Mouse (Mus musculus) midbrain, embryonic 13.5 days (tissue): Measurements from ENCODE around the gene Cd3eap. TPM values are rescaled to one million over a fixed set of nuclear protein-coding genes. Genes with fewer than 3 reads are reported as not detected.
A peak's percentile ranks its signal among the peaks of the same experiment; 100 is the strongest.

ENCODE experiments used
- ATAC-seq: fragments of 200-750 bp; cut with Nextera tagmentation; 2 replicates; pipeline ENCODE4 v1.8.0; 2017; ENCODE audit warnings: mild to moderate bottlenecking, moderate TSS enrichment, moderate library complexity
- H3K27ac ChIP-seq: fragments of 300-500 bp; sonication (generic); 2 replicates; pipeline ENCODE4 v1.5.1; 2015; ENCODE audit warnings: inconsistent platforms, mild to moderate bottlenecking, moderate library complexity
- H3K27me3 ChIP-seq: fragments of 300-500 bp; sonication (generic); 2 replicates; pipeline ENCODE4 v1.6.1; 2015; ENCODE audit warnings: mild to moderate bottlenecking, inconsistent platforms
- H3K36me3 ChIP-seq: fragments of 300-500 bp; sonication (generic); 2 replicates; pipeline ENCODE4 v1.6.1; 2015; ENCODE audit warnings: mild to moderate bottlenecking, inconsistent platforms
- H3K4me1 ChIP-seq: fragments of 300-500 bp; sonication (generic); replicated peaks from 2 replicates; pipeline ENCODE4 v1.6.1; 2015; ENCODE audit warnings: inconsistent platforms
- H3K4me2 ChIP-seq: fragments of 300-500 bp; sonication (generic); replicated peaks from 2 replicates; pipeline ENCODE4 v1.6.1; 2015; ENCODE audit warnings: moderate library complexity, mild to moderate bottlenecking, inconsistent platforms
- H3K4me3 ChIP-seq: fragments of 300-500 bp; sonication (generic); replicated peaks from 2 replicates; pipeline ENCODE4 v1.5.1; 2015; ENCODE audit warnings: mild to moderate bottlenecking, inconsistent platforms
- H3K9ac ChIP-seq: fragments of 300-500 bp; sonication (generic); replicated peaks from 2 replicates; pipeline ENCODE4 v1.6.1; 2015; ENCODE audit warnings: mild to moderate bottlenecking, inconsistent platforms
- H3K9me3 ChIP-seq: fragments of 300-500 bp; sonication (generic); 2 replicates; pipeline ENCODE4 v1.6.1; 2016; ENCODE audit warnings: mild to moderate bottlenecking, inconsistent platforms
- WGBS: fragments of 180-500 bp; shearing (Covaris S2); methylation state at CpG from one replicate; pipeline ENCODE4 v1.1.7; 2015; 5-methylcytosine and 5-hydroxymethylcytosine counted together
- polyA plus RNA-seq: library from polyadenylated mRNA; unstranded; fragments of >200 nt; fragmentation: Nextera tagmentation; extraction: Ambion mirVana; gene quantifications from 2 replicates; pipeline ENCODE4 v1.2.1, GENCODE M21; 2015

Cd3eap gene
- polyA plus RNA-seq, 1 experiment from 2014 or later = 20.4 TPM

DNA sequence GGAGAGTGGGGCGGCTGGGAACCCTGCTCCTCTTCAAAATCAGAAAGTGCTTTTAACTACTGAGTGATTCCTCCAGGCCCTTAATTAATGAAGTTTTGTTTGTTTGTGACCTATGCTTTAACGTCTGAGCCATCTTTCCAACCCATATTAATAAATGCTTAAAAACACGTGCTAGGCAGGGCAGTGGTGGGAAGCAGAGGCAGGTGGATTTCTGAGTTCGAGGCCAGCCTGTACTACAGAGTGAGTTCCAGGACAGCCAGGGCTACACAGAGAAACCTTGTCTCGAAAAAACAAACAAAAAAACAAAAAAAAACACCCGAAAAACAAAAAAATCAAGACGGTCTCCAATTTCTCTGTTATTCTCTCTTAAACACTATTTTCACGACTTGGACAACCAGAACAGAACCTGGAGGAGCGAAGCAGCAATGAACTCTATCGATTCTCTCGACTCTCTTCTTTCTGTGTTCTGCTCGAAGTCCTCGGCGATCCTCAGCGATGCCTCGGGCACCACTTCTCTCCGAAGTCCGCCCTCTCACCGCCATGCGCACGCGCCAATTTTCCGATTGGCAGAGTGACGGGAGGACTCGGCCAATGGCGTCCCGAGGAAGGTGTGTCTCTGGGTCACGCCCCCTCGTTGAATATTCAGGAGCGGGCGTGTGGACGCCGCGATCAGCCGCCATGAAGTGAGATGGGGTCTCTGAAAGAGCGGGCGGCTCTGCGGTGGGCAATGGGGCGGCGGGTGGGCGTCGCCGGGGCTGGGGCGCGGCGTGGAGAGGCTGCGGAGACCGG is 22.3 kb upstream of the Cd3eap start, which contains the start of gene Ercc2:
TSS of gene Ercc2 (plus strand) at position 634 of the 789 bp plus-strand sequence.
- WGBS = 7% methylated on average over 39 of the region's 48 CpGs
- ATAC-seq = peak; percentile 94
- peak within 1 kb of the TSS; percentile 92 for H3K4me2 ChIP-seq
- peaks cover 20% of the 10 kb centered on the region for H3K4me1 ChIP-seq
- H3K27ac ChIP-seq = peak within 1 kb of the TSS; percentile 69
- peak within 1 kb of the TSS; percentile 76 for H3K4me3 ChIP-seq
- peaks cover 28% of the 10 kb centered on the region for H3K36me3 ChIP-seq
- no peaks in the 10 kb centered on the region for H3K27me3 ChIP-seq
- no peaks in the 10 kb centered on the region for H3K9me3 ChIP-seq
- peak within 1 kb of the TSS; percentile 83 for H3K9ac ChIP-seq

DNA sequence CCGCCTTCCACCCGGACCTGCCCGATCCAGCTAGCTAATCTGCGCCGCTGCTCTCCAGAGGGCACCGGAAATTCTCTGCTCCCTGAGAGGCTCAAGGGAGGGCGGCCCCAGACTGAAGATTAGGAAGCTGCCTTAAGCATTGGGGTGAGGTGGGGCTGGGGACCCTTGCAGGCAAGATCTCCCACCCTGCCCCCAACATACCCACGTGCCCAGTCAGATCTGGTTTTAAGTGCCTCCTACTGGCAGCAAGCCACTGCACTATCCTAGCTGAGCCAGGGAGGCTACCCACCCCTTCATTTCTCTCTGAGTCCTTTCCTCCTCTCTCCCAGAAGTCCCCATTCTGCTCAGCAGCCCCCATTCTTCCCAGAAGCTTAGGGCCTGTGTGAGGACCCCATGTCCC is 18.8 kb upstream of the Cd3eap start:
- Histone ChIP-seq H3K9ac (no peak overlapping the region), H3K9me3 (no peaks in the 10 kb centered on the region), H3K4me3 (no peak overlapping the region), H3K27me3 (no peaks in the 10 kb centered on the region), H3K4me1 (peaks cover 8% of the 10 kb centered on the region), H3K4me2 (no peak overlapping the region), H3K36me3 (no peaks in the 10 kb centered on the region), H3K27ac (no peak overlapping the region)
- 79% methylated on average over 7 of the region's 8 CpGs for WGBS
- ATAC-seq = no peak

DNA sequence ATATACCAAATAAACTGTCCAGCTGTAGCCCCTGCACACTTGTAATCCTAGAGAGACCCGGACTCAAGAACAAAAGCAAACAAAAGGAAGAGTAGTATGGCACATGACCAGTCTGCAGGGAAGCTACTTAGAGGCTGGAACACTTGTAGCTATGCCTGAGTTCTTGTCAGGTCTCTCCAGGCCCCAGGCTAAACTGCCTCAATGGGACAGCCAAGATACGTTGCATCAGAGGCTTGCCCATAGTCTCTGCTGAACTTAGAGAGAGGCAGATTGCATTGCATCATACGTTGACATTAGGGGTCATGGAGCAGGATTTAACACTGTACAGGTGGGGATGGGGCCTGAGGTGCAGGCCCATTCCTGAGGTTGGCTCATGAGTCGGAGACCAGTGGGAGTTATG is 16.7 kb upstream of the Cd3eap start:
- no peak overlapping the region for H3K9ac ChIP-seq
- H3K4me2 ChIP-seq = no peak overlapping the region
- 79% methylated on average over 4 of the region's 4 CpGs for WGBS
- no peak for ATAC-seq
- no peaks in the 10 kb centered on the region for H3K36me3 ChIP-seq
- no peak overlapping the region for H3K4me3 ChIP-seq
- no peaks in the 10 kb centered on the region for H3K4me1 ChIP-seq
- H3K27me3 ChIP-seq = no peaks in the 10 kb centered on the region
- no peak overlapping the region for H3K27ac ChIP-seq
- H3K9me3 ChIP-seq = no peaks in the 10 kb centered on the region

GRCm38 (mm10) chr7:19375368-19375767 is 16.1 kb upstream of the Cd3eap start:
- Histone ChIP-seq H3K4me3 (no peak overlapping the region), H3K27me3 (no peaks in the 10 kb centered on the region), H3K27ac (no peak overlapping the region), H3K9ac (no peak overlapping the region), H3K4me2 (no peak overlapping the region), H3K36me3 (no peaks in the 10 kb centered on the region), H3K9me3 (no peaks in the 10 kb centered on the region), H3K4me1 (no peaks in the 10 kb centered on the region)
- ATAC-seq = no peak
- 81% methylated on average over 18 of the region's 18 CpGs for WGBS

GRCm38 (mm10) chr7:19373367-19373766 is 14.1 kb upstream of the Cd3eap start:
- no peak overlapping the region for H3K27ac ChIP-seq
- 86% methylated on average over 2 of the region's 2 CpGs for WGBS
- no peak overlapping the region for H3K4me2 ChIP-seq
- H3K27me3 ChIP-seq = peaks cover 12% of the 10 kb centered on the region
- no peak for ATAC-seq
- H3K9me3 ChIP-seq = no peaks in the 10 kb centered on the region
- no peak overlapping the region for H3K9ac ChIP-seq
- no peaks in the 10 kb centered on the region for H3K4me1 ChIP-seq
- H3K4me3 ChIP-seq = no peak overlapping the region
- H3K36me3 ChIP-seq = no peaks in the 10 kb centered on the region

DNA sequence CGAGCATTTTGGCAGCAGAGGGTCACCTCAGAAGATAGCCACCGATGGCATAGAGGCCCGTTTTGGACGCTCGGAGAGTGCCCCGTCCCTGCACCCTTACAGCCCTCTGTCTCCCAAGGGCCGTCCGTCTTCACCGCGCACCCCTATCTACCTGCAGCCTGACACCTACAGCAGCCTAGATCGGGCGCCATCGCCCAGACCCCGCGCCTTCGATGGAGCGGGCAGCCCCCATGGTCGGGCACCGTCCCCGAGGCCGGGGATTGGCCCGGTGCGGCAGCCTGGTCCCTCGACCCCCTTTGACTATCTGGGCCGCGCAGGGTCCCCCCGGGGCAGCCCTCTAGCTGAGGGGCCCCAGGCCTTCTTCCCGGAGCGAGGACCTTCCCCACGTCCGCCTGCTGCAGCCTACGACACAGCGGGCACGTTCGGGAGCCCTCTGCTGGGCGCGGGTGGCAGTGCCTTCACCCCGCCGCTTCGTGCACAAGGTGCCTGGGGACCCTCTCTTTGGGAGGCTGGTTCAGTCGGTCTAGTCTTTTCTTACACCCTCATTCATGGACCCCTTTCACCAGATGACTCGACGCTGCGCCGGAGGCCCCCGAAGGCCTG is 10.6 kb upstream of the Cd3eap start:
- H3K4me2 ChIP-seq = peak overlapping the region; percentile 68
- WGBS = 10% methylated on average over 46 of the region's 46 CpGs
- H3K27ac ChIP-seq = no peak overlapping the region
- no peaks in the 10 kb centered on the region for H3K9me3 ChIP-seq
- H3K36me3 ChIP-seq = no peaks in the 10 kb centered on the region
- no peaks in the 10 kb centered on the region for H3K4me1 ChIP-seq
- ATAC-seq = peak; percentile 86
- H3K4me3 ChIP-seq = peak overlapping the region; percentile 47
- peak overlapping the region; percentile 66 for H3K9ac ChIP-seq
- H3K27me3 ChIP-seq = peaks cover 15% of the 10 kb centered on the region

DNA sequence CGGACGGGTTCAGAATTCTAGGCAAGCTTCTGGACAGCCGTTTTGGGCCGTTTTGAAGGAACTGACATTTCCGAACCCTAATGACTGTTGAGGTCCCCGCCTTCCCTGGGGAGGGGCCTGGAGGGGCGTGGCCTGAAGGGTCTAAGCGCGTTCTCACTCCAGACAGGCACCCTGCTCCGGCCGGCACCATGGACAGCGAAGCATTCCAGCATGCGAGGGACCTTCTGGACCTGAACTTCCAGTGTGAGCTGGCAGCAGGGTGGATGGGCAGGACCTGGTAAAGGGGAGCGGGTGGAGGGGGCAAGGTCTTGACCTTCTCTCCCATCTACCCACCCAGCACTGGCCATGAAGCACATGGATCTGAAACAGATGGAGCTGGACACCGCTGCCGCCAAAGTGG is 9.1 kb upstream of the Cd3eap start:
- H3K4me2 ChIP-seq = no peak overlapping the region
- H3K4me3 ChIP-seq = no peak overlapping the region
- no peak overlapping the region for H3K27ac ChIP-seq
- 23% methylated on average over 16 of the region's 16 CpGs for WGBS
- ATAC-seq = no peak
- H3K9me3 ChIP-seq = no peaks in the 10 kb centered on the region
- peaks cover 15% of the 10 kb centered on the region for H3K27me3 ChIP-seq
- H3K4me1 ChIP-seq = no peaks in the 10 kb centered on the region
- H3K36me3 ChIP-seq = no peaks in the 10 kb centered on the region
- H3K9ac ChIP-seq = no peak overlapping the region

DNA sequence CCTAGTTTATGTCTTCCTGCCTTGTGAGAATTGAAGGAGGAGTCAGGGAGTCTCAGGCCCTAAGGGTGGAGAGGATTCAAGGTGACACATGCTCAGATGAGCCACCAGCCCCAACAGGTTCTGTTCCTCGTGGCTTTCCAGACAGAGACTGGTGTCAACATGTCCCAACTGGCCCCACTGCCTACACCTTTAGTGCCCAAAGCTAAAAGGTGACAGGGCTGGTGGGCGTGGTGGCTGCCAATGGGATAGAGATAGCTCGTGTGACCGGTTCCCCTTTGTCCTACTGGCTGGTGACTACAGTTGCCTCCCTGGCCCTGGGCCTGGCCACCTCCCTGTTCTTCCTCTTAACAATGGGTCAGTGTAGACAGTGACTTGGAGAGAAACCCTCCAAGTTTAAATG is 6.1 kb upstream of the Cd3eap start:
- H3K36me3 ChIP-seq = no peaks in the 10 kb centered on the region
- H3K9ac ChIP-seq = no peak overlapping the region
- H3K4me2 ChIP-seq = no peak overlapping the region
- WGBS = 88% methylated on average over 4 of the region's 4 CpGs
- ATAC-seq = no peak
- H3K27me3 ChIP-seq = peaks cover 26% of the 10 kb centered on the region
- peaks cover 25% of the 10 kb centered on the region for H3K4me1 ChIP-seq
- no peak overlapping the region for H3K27ac ChIP-seq
- no peaks in the 10 kb centered on the region for H3K9me3 ChIP-seq
- no peak overlapping the region for H3K4me3 ChIP-seq

DNA sequence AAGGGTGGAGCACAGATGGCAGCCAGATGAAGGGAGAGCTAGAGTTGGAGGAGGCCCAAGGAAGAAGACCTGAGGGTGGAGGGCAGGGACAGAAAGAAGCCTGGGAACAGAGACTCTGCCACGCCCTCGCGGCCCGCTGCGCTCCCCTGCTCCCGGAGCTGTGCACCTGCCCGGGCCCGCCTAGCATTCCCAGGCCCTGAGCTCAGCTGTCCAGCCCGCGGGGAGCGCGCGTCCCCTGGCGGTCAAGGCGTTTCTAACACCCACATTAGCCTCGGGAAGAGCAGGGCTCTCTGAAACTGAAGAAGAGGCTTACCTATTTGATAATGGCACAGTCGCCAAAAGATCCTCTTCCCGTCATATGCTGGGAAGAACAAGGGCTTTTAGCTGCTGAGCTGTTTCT is 4.6 kb upstream of the Cd3eap start:
- Histone ChIP-seq H3K27ac (no peak overlapping the region), H3K36me3 (no peaks in the 10 kb centered on the region), H3K27me3 (peaks cover 19% of the 10 kb centered on the region), H3K9ac (no peak overlapping the region), H3K9me3 (no peaks in the 10 kb centered on the region), H3K4me1 (peaks cover 31% of the 10 kb centered on the region), H3K4me3 (no peak overlapping the region), H3K4me2 (no peak overlapping the region)
- no peak for ATAC-seq
- WGBS = 2% methylated on average over 18 of the region's 18 CpGs

DNA sequence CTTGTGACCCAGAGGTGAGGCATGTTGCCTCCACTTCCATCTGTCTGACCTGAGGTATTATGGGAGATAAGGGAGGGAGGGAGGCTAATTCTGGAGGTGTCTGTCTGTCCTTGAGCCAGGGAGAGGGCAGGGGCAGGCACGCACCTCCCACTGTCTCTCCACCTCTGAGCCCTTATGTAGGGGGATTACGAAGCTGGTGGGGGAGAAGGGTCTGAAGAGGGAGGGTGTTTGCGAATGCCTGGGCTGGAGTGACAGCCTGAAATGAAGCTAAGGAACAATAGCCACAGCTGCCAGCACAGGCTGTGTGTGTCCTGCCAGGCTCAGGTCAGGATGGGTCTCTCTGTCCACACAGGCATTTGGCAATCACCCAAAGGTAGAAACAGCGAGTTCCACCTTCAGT is 3.0 kb upstream of the Cd3eap start:
- peak overlapping the region; percentile 98 for H3K4me2 ChIP-seq
- ATAC-seq = no peak
- H3K9ac ChIP-seq = peak overlapping the region; percentile 2; the same call in 1 of the 2 replicates
- 19% methylated on average over 4 of the region's 4 CpGs for WGBS
- peaks cover under 1% of the 10 kb centered on the region; the same call in 1 of the 2 replicates for H3K36me3 ChIP-seq
- peak overlapping the region; percentile 74 for H3K4me3 ChIP-seq
- peak overlapping the region; percentile 35; the same call in 1 of the 2 replicates for H3K27ac ChIP-seq
- peaks cover 41% of the 10 kb centered on the region for H3K4me1 ChIP-seq
- no peaks in the 10 kb centered on the region for H3K9me3 ChIP-seq
- H3K27me3 ChIP-seq = peaks cover 11% of the 10 kb centered on the region; the same call in 1 of the 2 replicates

DNA sequence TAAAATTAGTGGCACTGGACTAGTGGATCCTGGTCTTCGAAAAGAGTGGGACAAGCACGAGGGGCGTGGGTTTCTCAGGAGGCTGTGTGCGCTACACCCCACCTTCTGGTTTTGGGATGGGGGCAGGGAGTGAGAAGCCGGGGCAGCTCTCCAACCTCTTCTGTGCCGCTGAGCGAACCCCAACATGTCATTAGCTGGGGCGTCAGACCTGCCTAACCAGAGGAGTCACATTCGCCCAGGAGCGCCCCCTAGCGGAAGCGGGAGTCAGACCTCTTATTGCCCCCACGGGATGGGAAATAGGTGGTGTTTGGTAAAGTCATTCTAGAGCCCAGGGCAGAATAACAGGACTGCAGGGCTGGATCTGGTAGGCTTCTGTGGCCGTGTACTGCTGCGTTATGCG is 2.4 kb upstream of the Cd3eap start:
- Histone ChIP-seq H3K36me3 (peaks cover 5% of the 10 kb centered on the region; the same call in 1 of the 2 replicates), H3K27ac (peak overlapping the region; percentile 35; the same call in 1 of the 2 replicates), H3K9me3 (no peaks in the 10 kb centered on the region), H3K9ac (peak overlapping the region; percentile 30; the same call in 1 of the 2 replicates), H3K4me2 (peak overlapping the region; percentile 98), H3K27me3 (peaks cover 11% of the 10 kb centered on the region; the same call in 1 of the 2 replicates), H3K4me3 (peak overlapping the region; percentile 74), H3K4me1 (peaks cover 41% of the 10 kb centered on the region)
- 15% methylated on average over 16 of the region's 16 CpGs for WGBS
- ATAC-seq = no peak

- Histone ChIP-seq H3K4me3 (peak overlapping the region; percentile 74), H3K4me2 (peak overlapping the region; percentile 98), H3K9me3 (no peaks in the 10 kb centered on the region), H3K36me3 (peaks cover 12% of the 10 kb centered on the region), H3K9ac (peak overlapping the region; percentile 30), H3K4me1 (peaks cover 41% of the 10 kb centered on the region), H3K27me3 (peaks cover 11% of the 10 kb centered on the region; the same call in 1 of the 2 replicates), H3K27ac (no peak overlapping the region)
- WGBS = under 1% methylated on average over 27 of the region's 27 CpGs
- peak; percentile 48 for ATAC-seq
These were observed 1.7 kb upstream of the Cd3eap start for GRCm38 (mm10) chr7:19360944-19361343.
